Mouse (Mus musculus) heart, postnatal 0 days (tissue): ENCODE data around the gene Ctbs. TPM values are rescaled to one million over a fixed set of nuclear protein-coding genes. Genes with fewer than 3 reads are reported as not detected.

Experiments used
- ATAC-seq: fragments of 200-750 bp; cut with Nextera tagmentation; 2 replicates; pipeline ENCODE4 v1.8.0; 2017; ENCODE audit warnings: low read depth, moderate number of reproducible peaks, moderate library complexity; ENCODE audit not compliant: insufficient read depth
- DNase-seq: peaks from one replicate; pipeline ENCODE4 v3.0.0-alpha.2; 2016; ENCODE audit warnings: low spot score
- H3K27ac ChIP-seq: fragments of 300-500 bp; sonication (generic); 2 replicates; pipeline ENCODE4 v1.5.1; 2014; ENCODE audit warnings: low read depth, mild to moderate bottlenecking
- H3K27me3 ChIP-seq: fragments of 300-500 bp; sonication (generic); 2 replicates; pipeline ENCODE4 v1.6.1; 2014; ENCODE audit warnings: low read length, mixed read lengths; ENCODE audit not compliant: control insufficient read depth, insufficient read depth
- H3K36me3 ChIP-seq: fragments of 300-500 bp; sonication (generic); replicated peaks from 2 replicates; pipeline ENCODE4 v1.6.1; 2014; ENCODE audit warnings: low read length, mixed read lengths; ENCODE audit not compliant: control insufficient read depth, insufficient read depth
- H3K4me1 ChIP-seq: fragments of 300-500 bp; sonication (generic); 2 replicates; pipeline ENCODE4 v1.6.1; 2014; ENCODE audit warnings: antibody characterized with exemption; ENCODE audit not compliant: control insufficient read depth, insufficient read depth
- H3K4me2 ChIP-seq: fragments of 300-500 bp; sonication (generic); 2 replicates; pipeline ENCODE4 v1.6.1; 2014; ENCODE audit warnings: low read depth, mild to moderate bottlenecking, low read length, moderate library complexity
- H3K4me3 ChIP-seq: fragments of 300-500 bp; sonication (generic); 2 replicates; pipeline ENCODE4 v1.5.1; 2014; ENCODE audit warnings: low read depth, low read length
- H3K9ac ChIP-seq: fragments of 300-500 bp; sonication (generic); replicated peaks from 2 replicates; pipeline ENCODE4 v1.6.1; 2014; ENCODE audit warnings: low read depth, low read length, mixed read lengths
- H3K9me3 ChIP-seq: fragments of 300-500 bp; sonication (generic); replicated peaks from 2 replicates; pipeline ENCODE4 v1.6.1; 2016; ENCODE audit warnings: low read length; ENCODE audit not compliant: control insufficient read depth
- CTCF ChIP-seq: IDR thresholded peaks from 2 replicates; pipeline ENCODE4 v1.5.1; 2016; ENCODE audit warnings: antibody characterized with exemption, control low read depth, low read depth
- EP300 ChIP-seq: IDR thresholded peaks from 2 replicates; pipeline ENCODE4 v1.6.1; 2016; ENCODE audit warnings: antibody characterized with exemption, low read depth
- WGBS: fragments of 180-500 bp; shearing (Covaris S2); extraction: QIAGEN DNeasy Blood & Tissue Kit; methylation state at CpG from one replicate; pipeline ENCODE4 v1.1.7; 2014; 5-methylcytosine and 5-hydroxymethylcytosine counted together
- polyA plus RNA-seq: library from polyadenylated mRNA; unstranded; fragments of >200 nt; fragmentation: Nextera tagmentation; extraction: Ambion mirVana; gene quantifications from 2 replicates; pipeline ENCODE4 v1.2.1, GENCODE M21; 2015
- total RNA-seq: library from RNA; depleted of rRNA; stranded (reverse); fragments of >200 nt; gene quantifications from 2 replicates; pipeline ENCODE4 v1.2.3, GENCODE M21; 2014; ENCODE audit warnings: low replicate concordance; rRNA removed

Ctbs gene
- total and polyA plus RNA-seq, 2 experiments from 2014 or later, result 4.2 to 6.6 TPM

GRCm38 (mm10) chr3:146499431-146500002, 49.9 kb downstream of the Ctbs start, which contains the start of the genes Spata1 and Gng5:
Spata1 (minus strand) TSS chr3:146499753.
Gng5 (plus strand) TSS chr3:146499807.
- WGBS, result under 1% methylated on average over 69 of the region's 88 CpGs

GRCm38 (mm10) chr3:146500003-146500809, 50.6 kb downstream of the Ctbs start:
- Histone ChIP-seq H3K9ac (peak overlapping the region; percentile 94), H3K36me3 (peaks cover 8% of the 10 kb centered on the region), H3K27ac (peak overlapping the region; percentile 93), H3K4me2 (peak overlapping the region; percentile 86), H3K9me3 (no peaks in the 10 kb centered on the region), H3K4me3 (peak overlapping the region; percentile 91), H3K4me1 (peaks cover 19% of the 10 kb centered on the region), H3K27me3 (no peaks in the 10 kb centered on the region)
- TF ChIP-seq CTCF, result no peak
- TF ChIP-seq EP300, result no peak
- ATAC-seq, result peak; percentile 75
- under 1% methylated on average over 47 of the region's 57 CpGs for WGBS
- DNase-seq, result peak; percentile 46

More at GRCm38 (mm10) chr3:146499431-146500002, 49.9 kb downstream of the Ctbs start, which contains the start of the genes Spata1 and Gng5:
- no peak for TF ChIP-seq EP300
- no peak for TF ChIP-seq CTCF
- peak; percentile 94 for ATAC-seq
- Histone ChIP-seq H3K27ac (peak within 1 kb of the TSS; percentile 93), H3K4me2 (peak within 1 kb of the TSS; percentile 86), H3K9ac (peak within 1 kb of the TSS; percentile 94), H3K4me3 (peak within 1 kb of the TSS; percentile 91), H3K36me3 (peaks cover 8% of the 10 kb centered on the region), H3K27me3 (no peaks in the 10 kb centered on the region), H3K9me3 (no peaks in the 10 kb centered on the region), H3K4me1 (peaks cover 19% of the 10 kb centered on the region)
- peak; percentile 89 for DNase-seq

GRCm38 (mm10) chr3:146500810-146501201, 51.2 kb downstream of the Ctbs start:
- H3K9me3 ChIP-seq, result no peaks in the 10 kb centered on the region
- TF ChIP-seq EP300, result no peak
- TF ChIP-seq CTCF, result no peak
- H3K4me3 ChIP-seq, result peak overlapping the region; percentile 91
- peaks cover 19% of the 10 kb centered on the region for H3K4me1 ChIP-seq
- 4% methylated on average over 5 of the region's 5 CpGs for WGBS
- no peak for DNase-seq
- H3K9ac ChIP-seq, result peak overlapping the region; percentile 94
- no peaks in the 10 kb centered on the region for H3K27me3 ChIP-seq
- peaks cover 14% of the 10 kb centered on the region for H3K36me3 ChIP-seq
- ATAC-seq, result no peak
- peak overlapping the region; percentile 86 for H3K4me2 ChIP-seq
- H3K27ac ChIP-seq, result peak overlapping the region; percentile 93

GRCm38 (mm10) chr3:146501601-146502123, 52.1 kb downstream of the Ctbs start:
- peak overlapping the region; percentile 91 for H3K4me3 ChIP-seq
- H3K27ac ChIP-seq, result 0 out of 2 replicates have a peak overlapping the region, but pooled peaks have one; percentile 40
- H3K4me2 ChIP-seq, result peak overlapping the region; percentile 86
- H3K4me1 ChIP-seq, result peaks cover 19% of the 10 kb centered on the region
- no peaks in the 10 kb centered on the region for H3K9me3 ChIP-seq
- ATAC-seq (no peak), DNase-seq (no peak)
- H3K27me3 ChIP-seq, result no peaks in the 10 kb centered on the region
- H3K9ac ChIP-seq, result peak overlapping the region; percentile 94
- peaks cover 21% of the 10 kb centered on the region for H3K36me3 ChIP-seq
- WGBS, result 26% methylated on average over 5 of the region's 5 CpGs
- no peak for TF ChIP-seq EP300
- TF ChIP-seq CTCF, result no peak

GRCm38 (mm10) chr3:146506711-146507110, 57.1 kb downstream of the Ctbs start:
- H3K9ac ChIP-seq, result no peak overlapping the region
- no peak for DNase-seq
- no peak overlapping the region for H3K4me2 ChIP-seq
- H3K27me3 ChIP-seq, result no peaks in the 10 kb centered on the region
- H3K27ac ChIP-seq, result no peak overlapping the region
- ATAC-seq, result no peak
- no peak overlapping the region for H3K4me3 ChIP-seq
- H3K9me3 ChIP-seq, result no peaks in the 10 kb centered on the region
- peaks cover 10% of the 10 kb centered on the region for H3K4me1 ChIP-seq
- whole genome bisulfite sequencing, result 91% methylated on average over 7 of the region's 7 CpGs
- peaks cover 65% of the 10 kb centered on the region for H3K36me3 ChIP-seq
- no peak for TF ChIP-seq CTCF
- TF ChIP-seq EP300, result no peak

Other genes with a start within 250 kb of the Ctbs start
- 38.9 and 54.8 TPM in 2 replicates for gene Lpar3, start 228.8 kb upstream of the Ctbs start, total RNA-seq
- 34.3 and 34.4 TPM in 2 replicates for gene Lpar3, start 228.8 kb upstream of the Ctbs start, polyA plus RNA-seq
- gene Ssx2ip, start 45.2 kb upstream of the Ctbs start, total RNA-seq, result 6.4 and 13.8 TPM in 2 replicates
- gene Ssx2ip, start 45.2 kb upstream of the Ctbs start, polyA plus RNA-seq, result 7.3 and 7.6 TPM in 2 replicates
- gene Spata1, start 50.0 kb downstream of the Ctbs start, total RNA-seq, result 0.23 and 0.81 TPM in 2 replicates
- gene Spata1, start 50.0 kb downstream of the Ctbs start, polyA plus RNA-seq, result 4.1 and 4.4 TPM in 2 replicates
- gene Gng5, start 50.0 kb downstream of the Ctbs start, total RNA-seq, result 349 and 380 TPM in 2 replicates
- gene Gng5, start 50.0 kb downstream of the Ctbs start, polyA plus RNA-seq, result 1,164 and 1,272 TPM in 2 replicates
- gene Rpf1, start 71.6 kb downstream of the Ctbs start, total RNA-seq, result 17.0 and 17.8 TPM in 2 replicates
- 27.3 and 30.7 TPM in 2 replicates for gene Rpf1, start 71.6 kb downstream of the Ctbs start, polyA plus RNA-seq
- gene Uox, start 120.6 kb downstream of the Ctbs start, total RNA-seq, result 1.6 and 4.5 TPM in 2 replicates
- gene Uox, start 120.6 kb downstream of the Ctbs start, polyA plus RNA-seq, result 0.05 and 0.10 TPM in 2 replicates
- gene Dnase2b, start 165.8 kb downstream of the Ctbs start, total RNA-seq, result not detected in 2 replicates
- not detected in 2 replicates for gene Dnase2b, start 165.8 kb downstream of the Ctbs start, polyA plus RNA-seq
- not detected in 2 replicates for gene 4930503B20Rik, start 201.5 kb downstream of the Ctbs start, total RNA-seq
- gene 4930503B20Rik, start 201.5 kb downstream of the Ctbs start, polyA plus RNA-seq, result 0.22 TPM in 1 of 2 replicates, not detected in the other
- 0.42 and 3.6 TPM in 2 replicates for gene Samd13, start 235.8 kb downstream of the Ctbs start, total RNA-seq
- gene Samd13, start 235.8 kb downstream of the Ctbs start, polyA plus RNA-seq, result 1.8 and 2.8 TPM in 2 replicates